Mouse (Mus musculus): ENCODE measurements around the gene 4833439L19Rik. TPM values are rescaled to one million over a fixed set of nuclear protein-coding genes. Genes with fewer than 3 reads are reported as not detected.

4833439L19Rik gene
- 152 and 154 TPM in 2 replicates for polyA plus RNA-seq (2012; rRNA removed)

DNA sequence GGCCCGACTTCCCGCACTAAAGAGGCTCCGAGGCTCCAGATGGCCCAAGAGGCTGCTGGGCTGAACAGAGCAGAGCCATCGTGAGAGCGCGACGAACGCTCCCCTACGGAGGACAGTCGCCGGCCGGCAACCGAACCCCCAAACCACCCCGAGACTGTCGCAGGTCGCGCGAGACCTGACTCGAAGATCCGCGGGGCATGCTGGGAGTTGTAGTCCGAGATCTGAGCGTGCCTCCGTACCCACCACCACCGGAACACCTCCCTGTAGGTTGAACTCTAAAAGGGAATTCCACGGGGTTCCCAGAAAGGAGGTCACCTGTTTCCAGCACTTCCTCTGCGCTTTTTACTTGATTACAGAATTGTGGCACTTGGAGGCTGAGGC lies at the start of gene 4833439L19Rik:
Gene 4833439L19Rik, minus strand, starts transcription at position 235 of the 381 bp plus-strand sequence.

GRCm38 (mm10) chr13:54610972-54611754 lies 45.9 kb upstream of the 4833439L19Rik start, which contains the start of gene Cltb:
Gene Cltb, minus strand, starts transcription at chr13:54611344.

GRCm38 (mm10) chr13:54589996-54590951 lies 25.0 kb upstream of the 4833439L19Rik start, which contains the start of the genes Nop16 and Higd2a:
Gene Nop16, minus strand, starts transcription at chr13:54590090.
Gene Higd2a, plus strand, starts transcription at chr13:54590207.

GRCm38 (mm10) chr13:54574854-54575481 lies 9.7 kb upstream of the 4833439L19Rik start, which contains the start of gene Arl10:
Gene Arl10, plus strand, starts transcription at chr13:54575015.

DNA sequence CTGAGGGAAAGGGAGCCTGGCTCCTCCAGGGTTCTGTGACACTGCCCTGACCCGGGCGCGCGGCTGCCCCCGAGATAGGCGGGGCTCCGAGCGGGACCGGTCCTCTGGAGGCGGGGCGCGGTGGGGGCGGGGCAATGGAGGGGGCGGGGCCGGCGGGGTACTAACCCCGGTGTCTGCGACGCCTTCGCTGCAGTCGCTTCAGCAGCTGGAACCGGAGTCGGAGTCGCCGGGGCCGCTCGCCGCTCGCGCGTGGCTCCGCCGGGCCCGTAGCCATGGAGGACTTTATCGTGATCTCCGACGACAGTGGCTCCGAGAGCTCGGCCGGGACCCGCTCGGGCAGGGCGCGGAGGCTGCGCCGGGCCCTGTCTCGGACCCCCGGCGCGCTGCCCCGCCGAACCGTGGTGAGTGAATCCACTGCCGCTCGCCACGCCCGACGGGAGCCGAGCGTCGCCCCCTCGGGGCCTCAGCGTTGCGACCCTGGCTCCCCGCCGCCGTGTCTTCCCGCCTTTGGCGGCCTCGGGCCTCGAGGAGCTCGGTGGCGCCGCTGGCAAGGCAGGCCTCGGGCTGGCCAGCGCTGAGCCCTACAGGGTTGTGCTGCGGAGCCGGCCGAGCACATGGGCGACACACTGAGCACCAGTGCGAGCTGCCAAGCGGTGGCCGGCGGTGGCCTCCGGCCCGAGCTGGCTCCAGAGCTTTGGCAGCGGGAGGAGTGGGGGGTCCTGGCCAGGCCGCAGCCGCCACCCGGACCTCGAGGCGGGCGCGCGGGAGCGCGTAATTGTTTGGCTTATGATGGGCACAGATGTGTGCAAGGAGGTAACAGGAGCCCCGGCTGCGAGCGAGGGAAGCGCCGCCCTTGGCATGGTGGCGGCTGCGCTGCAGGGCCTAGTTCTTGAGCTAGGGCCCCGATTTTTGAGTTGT lies 61.4 kb downstream of the 4833439L19Rik start, which contains the start of gene Simc1:
Gene Simc1, plus strand, starts transcription at position 176 of the 918 bp plus-strand sequence.

Other genes starting within 250 kb of the 4833439L19Rik start
- 70.4 and 81.0 TPM in 2 replicates for gene Cplx2, start 194.1 kb downstream of the 4833439L19Rik start, polyA plus RNA-seq (2012; rRNA removed)
- gene Thoc3, start 96.6 kb downstream of the 4833439L19Rik start, polyA plus RNA-seq (2012; rRNA removed), result 38.3 and 41.1 TPM in 2 replicates
- 36.2 and 37.5 TPM in 2 replicates for gene Simc1, start 61.7 kb downstream of the 4833439L19Rik start, polyA plus RNA-seq (2012; rRNA removed)
- 95.8 and 99.7 TPM in 2 replicates for gene Arl10, start 9.6 kb upstream of the 4833439L19Rik start, polyA plus RNA-seq (2012; rRNA removed)
- 47.4 and 47.7 TPM in 2 replicates for gene Nop16, start 24.7 kb upstream of the 4833439L19Rik start, polyA plus RNA-seq (2012; rRNA removed)
- gene Higd2a, start 24.8 kb upstream of the 4833439L19Rik start, polyA plus RNA-seq (2012; rRNA removed), result 163 and 182 TPM in 2 replicates
- 168 and 176 TPM in 2 replicates for gene Cltb, start 45.9 kb upstream of the 4833439L19Rik start, polyA plus RNA-seq (2012; rRNA removed)
- 32.6 and 34.0 TPM in 2 replicates for gene Faf2, start 56.3 kb upstream of the 4833439L19Rik start, polyA plus RNA-seq (2012; rRNA removed)
- 97.7 and 128 TPM in 2 replicates for gene Rnf44, start 128.5 kb upstream of the 4833439L19Rik start, polyA plus RNA-seq (2012; rRNA removed)
- 0.32 TPM in 2 replicates for gene Cdhr2, start 136.0 kb upstream of the 4833439L19Rik start, polyA plus RNA-seq (2012; rRNA removed)
- 94.5 and 102 TPM in 2 replicates for gene Gprin1, start 184.4 kb upstream of the 4833439L19Rik start, polyA plus RNA-seq (2012; rRNA removed)
- gene Sncb, start 201.2 kb upstream of the 4833439L19Rik start, polyA plus RNA-seq (2012; rRNA removed), result 208 and 218 TPM in 2 replicates
- not detected in 2 replicates for gene Eif4e1b, start 218.6 kb upstream of the 4833439L19Rik start, polyA plus RNA-seq (2012; rRNA removed)
- 34.0 and 40.7 TPM in 2 replicates for gene Tspan17, start 223.9 kb upstream of the 4833439L19Rik start, polyA plus RNA-seq (2012; rRNA removed)